Mouse (Mus musculus) CH12.LX (cell line): ENCODE data around the gene Tctn3.

Experiments used
- BHLHE40 ChIP-seq: IDR thresholded peaks from 2 replicates; pipeline ENCODE4 v1.6.1; 2011; ENCODE audit warnings: mild to moderate bottlenecking, low read depth, low read length, improper control_type of control experiment
- CHD2 ChIP-seq: IDR thresholded peaks from 2 replicates; pipeline ENCODE4 v1.6.1; 2011; ENCODE audit warnings: low read length, improper control_type of control experiment
- CTCF ChIP-seq, 2 experiments: IDR thresholded peaks in 1 of 2; conservative IDR thresholded peaks in 1 of 2; 2 replicates each; pipeline ENCODE4 v1.5.1; 2011 to 2012; ENCODE audit warnings: low read depth in 2 of 2, low read length in 2 of 2, improper control_type of control experiment in 1 of 2, inconsistent platforms in 1 of 2, mild to moderate bottlenecking in 1 of 2, moderate library complexity in 1 of 2
- E2F4 ChIP-seq: IDR thresholded peaks from 2 replicates; pipeline ENCODE4 v1.6.1; 2011; ENCODE audit warnings: low read depth, low read length, improper control_type of control experiment; ENCODE audit not compliant: insufficient replicate concordance
- EP300 ChIP-seq: IDR thresholded peaks from 2 replicates; pipeline ENCODE4 v1.6.1; 2011; ENCODE audit warnings: low read length, improper control_type of control experiment
- MAFK ChIP-seq: IDR thresholded peaks from 2 replicates; pipeline ENCODE4 v1.6.1; 2011; ENCODE audit warnings: low read length, improper control_type of control experiment; ENCODE audit not compliant: insufficient replicate concordance
- MAX ChIP-seq: IDR thresholded peaks from 2 replicates; pipeline ENCODE4 v1.6.1; 2011; ENCODE audit warnings: low read length, improper control_type of control experiment
- POLR2A ChIP-seq: IDR thresholded peaks from 2 replicates; pipeline ENCODE4 v1.6.1; 2011; ENCODE audit warnings: low read depth, mild to moderate bottlenecking, improper control_type of control experiment, low read length
- POLR2AphosphoS2 ChIP-seq: IDR thresholded peaks from 2 replicates; pipeline ENCODE4 v1.6.1; 2011; ENCODE audit warnings: low read depth, low read length, improper control_type of control experiment
- RCOR1 ChIP-seq: conservative IDR thresholded peaks from 2 replicates; pipeline ENCODE4 v1.6.1; 2012; ENCODE audit warnings: low read depth, mild to moderate bottlenecking, inconsistent platforms, low read length, improper control_type of control experiment
- SIN3A ChIP-seq: IDR thresholded peaks from 2 replicates; pipeline ENCODE4 v1.6.1; 2012; ENCODE audit warnings: low read length, improper control_type of control experiment, inconsistent platforms
- TCF12 ChIP-seq: IDR thresholded peaks from 2 replicates; pipeline ENCODE4 v1.6.1; 2014; ENCODE audit warnings: low read depth, mild to moderate bottlenecking, inconsistent platforms, low read length, improper control_type of control experiment
- UBTF ChIP-seq: IDR thresholded peaks from 2 replicates; pipeline ENCODE4 v1.6.1; 2012; ENCODE audit warnings: low read depth, mild to moderate bottlenecking, inconsistent platforms, low read length, improper control_type of control experiment, moderate library complexity
- USF2 ChIP-seq: conservative IDR thresholded peaks from 2 replicates; pipeline ENCODE4 v1.6.1; 2011; ENCODE audit warnings: low read depth, low read length, improper control_type of control experiment

GRCm38 (mm10) chr19:40639729-40640304, 27.8 kb upstream of the Tctn3 start:
- TF ChIP-seq EP300 = no peak
- TF ChIP-seq UBTF = no peak
- TF ChIP-seq MAFK = no peak
- no peak for TF ChIP-seq MAX
- TF ChIP-seq USF2 = no peak
- TF ChIP-seq CTCF (conservative IDR thresholded peaks at IDR 0.05 in 1 of 2, IDR thresholded peaks at IDR 0.05 in 1 of 2; ENCODE audit: low read depth in 2 of 2, low read length in 2 of 2) = no peak
- no peak for TF ChIP-seq POLR2AphosphoS2
- TF ChIP-seq E2F4 = no peak
- TF ChIP-seq POLR2A = no peak
- no peak for TF ChIP-seq CHD2
- TF ChIP-seq BHLHE40 = no peak
- TF ChIP-seq RCOR1 = no peak
- TF ChIP-seq SIN3A = no peak
- TF ChIP-seq TCF12 = 0 out of 2 replicates have a peak, but pooled peaks have one; percentile 0
